Mouse (Mus musculus): Measurements from ENCODE around the gene Nes.

Gene Nes

DNA sequence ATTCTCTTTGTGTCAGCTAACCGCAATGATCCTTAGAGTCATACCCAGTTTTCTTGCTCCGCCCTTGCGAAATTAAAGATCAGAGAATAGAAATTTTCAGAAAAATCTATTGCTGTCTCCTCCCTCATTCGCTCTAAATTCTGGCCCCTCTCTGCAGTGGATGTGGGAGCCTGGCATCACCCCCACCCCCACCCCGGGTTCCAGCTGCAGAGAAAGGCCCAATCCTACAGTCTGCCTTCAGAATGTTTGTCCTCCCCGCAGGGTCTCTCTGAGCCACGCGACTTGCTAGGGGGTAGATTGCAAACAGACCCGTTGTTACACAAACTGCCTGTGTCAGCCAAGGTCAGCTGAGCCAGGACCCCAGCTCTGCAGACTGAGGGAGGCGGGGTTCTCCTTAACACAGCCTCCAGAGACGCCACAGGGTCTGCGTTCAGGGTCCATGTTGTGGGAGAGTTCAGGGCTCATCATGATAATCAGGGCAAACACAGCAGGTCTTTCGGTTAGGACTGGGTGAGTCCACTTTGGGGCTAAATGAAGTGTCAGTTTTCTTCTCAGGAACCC, 20.8 kb upstream of the Nes start:
- DNase-seq (ENCODE audit: low spot score in 2 of 2) = no peak

DNA sequence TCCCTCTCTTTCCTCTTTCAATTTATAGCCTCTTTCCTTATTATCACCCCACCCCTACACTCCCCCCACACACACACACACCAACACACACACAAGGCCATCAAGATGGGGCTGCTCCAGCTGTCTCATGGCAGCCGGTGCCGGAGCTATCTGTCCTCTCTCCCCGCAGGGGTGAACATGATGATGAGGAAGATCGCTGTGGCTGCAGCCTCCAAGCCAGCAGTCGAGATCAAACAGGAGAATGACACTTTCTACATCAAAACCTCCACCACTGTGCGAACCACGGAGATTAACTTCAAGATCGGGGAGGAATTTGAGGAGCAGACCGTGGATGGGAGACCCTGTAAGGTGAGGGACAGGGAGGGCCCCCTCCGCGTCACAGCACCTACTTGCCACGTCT, 18.9 kb upstream of the Nes start:
- no peak for DNase-seq (ENCODE audit: low spot score in 2 of 2)

DNA sequence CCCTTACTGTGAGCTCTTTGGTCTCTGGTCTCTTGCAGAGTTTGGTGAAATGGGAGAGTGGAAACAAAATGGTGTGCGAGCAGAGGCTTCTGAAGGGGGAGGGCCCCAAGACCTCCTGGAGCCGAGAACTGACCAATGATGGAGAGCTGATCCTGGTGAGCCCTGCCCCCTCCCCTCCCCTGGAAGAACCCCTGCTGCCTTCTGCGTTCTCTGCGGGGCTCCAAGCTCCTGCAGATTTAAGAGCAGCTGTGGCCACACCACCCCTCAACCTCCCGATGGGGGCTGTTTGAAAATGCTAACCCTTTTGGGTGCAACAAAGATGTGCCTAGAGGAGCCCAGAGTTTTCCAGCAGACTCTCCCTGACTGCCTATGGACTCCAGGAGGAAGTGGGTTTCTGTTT, 18.4 kb upstream of the Nes start:
- DNase-seq (ENCODE audit: low spot score in 2 of 2) = no peak

DNA sequence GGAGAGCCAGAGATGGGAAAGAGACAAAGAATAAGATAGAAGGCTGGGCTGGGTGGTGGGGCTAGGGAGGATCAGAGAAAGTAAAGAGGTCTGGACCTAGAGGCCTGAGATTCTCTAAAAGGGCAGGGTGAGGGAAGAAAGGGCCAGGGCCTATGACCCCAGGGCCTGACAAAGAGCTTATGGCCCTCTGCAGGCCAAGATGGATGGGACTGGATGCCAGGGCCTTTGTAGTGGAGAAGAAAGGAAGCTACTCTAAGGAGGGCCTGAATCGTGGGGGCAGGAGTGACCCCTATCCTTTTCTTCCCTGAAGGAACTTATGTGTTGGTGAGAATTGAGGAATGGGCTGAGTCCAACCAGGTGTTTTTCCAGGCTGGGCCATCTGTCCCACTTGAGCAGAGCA, 12.8 kb upstream of the Nes start:
- DNase-seq (ENCODE audit: low spot score in 2 of 2) = no peak

DNA sequence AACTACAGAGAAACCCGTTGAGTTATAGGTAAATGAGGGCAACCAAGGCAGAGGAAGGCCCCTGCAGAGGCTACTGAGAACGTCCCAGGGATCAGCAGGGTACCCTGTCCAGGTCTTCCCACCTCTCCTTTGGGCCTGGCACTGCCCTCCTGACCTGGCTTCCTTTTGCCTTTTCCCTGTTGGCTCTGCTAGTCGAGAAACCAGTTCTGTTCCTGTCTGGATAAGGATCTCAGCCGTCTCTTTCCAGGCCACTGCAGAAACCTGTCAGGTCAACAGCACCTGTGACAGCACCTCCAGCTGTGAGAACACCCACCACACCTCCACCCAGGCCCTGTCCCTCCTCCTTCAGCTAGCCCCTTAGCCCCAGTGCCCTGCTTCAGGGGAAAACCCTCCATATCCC, 12.4 kb upstream of the Nes start:
- no peak for DNase-seq (ENCODE audit: low spot score in 2 of 2)

DNA sequence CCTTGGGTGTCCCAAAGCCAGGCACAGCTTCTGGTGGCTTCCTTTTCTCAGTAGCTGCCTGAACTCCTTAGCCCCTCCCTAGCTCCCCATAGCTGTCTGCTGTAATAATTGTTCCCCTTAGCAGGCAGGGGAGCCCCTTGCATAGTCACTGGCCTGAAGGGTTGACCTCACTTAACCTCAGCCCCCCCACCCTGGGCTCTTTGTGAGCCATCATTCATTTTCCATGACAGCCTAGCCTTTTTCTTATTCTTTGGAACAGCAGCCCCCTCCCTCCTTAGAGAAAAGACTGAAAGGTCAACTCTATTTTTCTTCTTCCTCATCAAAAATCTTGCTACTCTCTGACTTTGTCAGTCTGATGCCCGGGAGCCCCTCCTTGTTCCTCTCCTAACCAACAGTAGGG, 11.9 kb upstream of the Nes start:
- no peak for DNase-seq (ENCODE audit: low spot score in 2 of 2)

DNA sequence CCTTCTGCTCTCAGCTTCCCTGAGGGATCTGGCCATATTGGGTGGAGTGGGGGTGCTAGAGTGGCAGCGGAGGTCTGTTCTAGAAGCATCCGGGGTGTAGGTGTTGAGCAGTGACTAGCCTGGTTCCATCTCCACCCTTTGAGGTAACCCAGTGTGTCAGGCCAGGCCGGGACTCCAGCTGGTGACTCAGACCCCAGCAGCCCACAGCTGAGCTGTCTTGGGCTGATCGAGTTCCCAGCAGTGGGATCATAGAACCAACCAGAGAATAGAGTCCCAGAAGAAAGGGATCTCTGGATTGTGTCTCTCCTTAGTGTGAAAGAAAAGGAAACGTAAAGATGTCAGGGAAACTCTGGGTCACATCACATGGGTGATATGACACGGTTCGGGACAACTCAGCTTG, 11.5 kb upstream of the Nes start:
- DNase-seq (ENCODE audit: low spot score in 2 of 2) = no peak

DNA sequence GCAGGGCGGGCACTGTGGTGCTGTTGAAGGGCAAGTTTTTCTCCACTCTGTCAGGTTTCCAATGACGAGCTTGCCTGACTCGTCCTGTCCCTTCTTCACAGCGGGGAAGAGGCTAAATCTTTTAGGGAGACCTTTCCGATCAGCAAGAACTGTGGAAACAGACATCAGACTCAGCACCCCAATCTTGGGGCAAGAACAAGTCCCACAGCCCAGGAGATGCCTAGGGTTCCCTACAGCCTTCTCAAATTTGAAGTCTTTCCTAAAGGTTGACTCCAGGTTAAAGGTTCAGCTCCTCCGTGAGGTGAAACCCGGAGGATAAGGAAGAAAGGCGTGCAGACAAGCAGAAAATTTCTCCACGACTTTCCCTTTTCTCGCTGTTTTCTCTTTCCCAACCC, 10.7 kb upstream of the Nes start:
- DNase-seq (ENCODE audit: low spot score in 2 of 2) = no peak

DNA sequence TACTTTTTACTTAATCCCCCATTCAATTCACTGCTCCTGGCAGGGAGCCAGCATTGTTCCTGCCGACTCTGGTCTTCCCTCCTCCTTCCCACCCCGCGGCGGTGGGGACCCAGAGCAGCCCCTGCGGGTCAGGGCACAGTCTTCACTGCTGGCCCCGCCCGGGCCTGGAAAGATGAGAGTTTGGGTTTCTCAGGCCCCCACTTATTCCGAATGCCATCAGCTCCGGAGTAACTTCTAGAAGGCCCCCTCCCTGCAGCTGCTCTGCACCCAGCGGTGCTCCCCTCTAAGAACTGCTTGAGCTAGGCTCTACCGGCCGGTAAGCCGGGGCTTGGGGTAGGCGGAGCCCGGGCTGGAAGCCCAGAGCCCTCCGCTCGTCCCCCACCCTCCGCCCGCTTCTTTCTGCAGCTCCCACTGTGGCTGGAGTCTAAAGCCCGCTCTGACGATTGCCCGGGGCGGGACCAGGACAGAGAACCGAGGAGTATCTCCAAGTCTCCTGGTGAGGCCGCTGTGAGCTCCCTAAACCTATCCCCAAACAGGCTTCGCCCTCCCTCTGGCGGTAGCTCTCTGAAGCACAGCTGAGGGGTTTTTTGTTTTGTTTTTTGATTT, 10.2 kb upstream of the Nes start:
- DNase-seq (ENCODE audit: low spot score in 2 of 2) = peak; percentile 63 to 86

DNA sequence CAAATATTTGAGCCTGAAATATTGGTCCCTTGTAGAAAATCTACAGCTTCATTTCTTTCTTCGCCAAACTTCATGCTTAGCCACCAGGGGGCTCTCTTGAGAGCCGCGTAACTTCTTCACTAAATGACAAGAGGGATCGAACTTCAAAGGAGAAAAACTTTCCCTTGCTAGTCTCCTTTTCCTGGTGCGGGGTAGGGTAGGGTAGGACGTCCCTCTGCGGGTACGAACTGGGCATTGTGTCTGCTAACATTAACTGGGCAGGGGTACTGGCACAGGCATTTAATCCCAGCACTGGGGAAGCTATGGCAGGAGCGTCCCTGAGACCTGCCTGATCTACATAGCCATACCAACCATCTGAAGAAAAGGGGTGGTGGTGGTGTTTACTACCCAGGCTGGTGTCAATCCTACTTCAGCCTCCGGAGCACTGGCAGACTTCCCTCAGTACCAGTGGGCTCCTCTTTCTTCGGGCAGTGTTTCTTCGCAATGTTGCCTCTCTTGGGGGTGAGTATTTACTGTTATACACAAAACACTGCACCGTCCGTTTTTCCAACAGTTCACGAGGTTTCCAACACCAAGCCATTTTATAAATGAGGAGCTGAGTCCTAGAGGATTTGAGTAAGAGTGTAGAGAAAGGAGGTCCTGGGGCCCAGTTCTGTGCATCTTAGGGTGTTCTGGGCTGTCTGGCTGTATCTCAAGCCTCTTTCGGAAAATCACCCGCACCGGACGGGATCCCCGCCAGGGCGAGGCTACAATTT, 517 bp upstream of the Nes start:
- peak in 1 of 2 experiments; percentile 50 for DNase-seq (ENCODE audit: low spot score in 2 of 2)

DNA sequence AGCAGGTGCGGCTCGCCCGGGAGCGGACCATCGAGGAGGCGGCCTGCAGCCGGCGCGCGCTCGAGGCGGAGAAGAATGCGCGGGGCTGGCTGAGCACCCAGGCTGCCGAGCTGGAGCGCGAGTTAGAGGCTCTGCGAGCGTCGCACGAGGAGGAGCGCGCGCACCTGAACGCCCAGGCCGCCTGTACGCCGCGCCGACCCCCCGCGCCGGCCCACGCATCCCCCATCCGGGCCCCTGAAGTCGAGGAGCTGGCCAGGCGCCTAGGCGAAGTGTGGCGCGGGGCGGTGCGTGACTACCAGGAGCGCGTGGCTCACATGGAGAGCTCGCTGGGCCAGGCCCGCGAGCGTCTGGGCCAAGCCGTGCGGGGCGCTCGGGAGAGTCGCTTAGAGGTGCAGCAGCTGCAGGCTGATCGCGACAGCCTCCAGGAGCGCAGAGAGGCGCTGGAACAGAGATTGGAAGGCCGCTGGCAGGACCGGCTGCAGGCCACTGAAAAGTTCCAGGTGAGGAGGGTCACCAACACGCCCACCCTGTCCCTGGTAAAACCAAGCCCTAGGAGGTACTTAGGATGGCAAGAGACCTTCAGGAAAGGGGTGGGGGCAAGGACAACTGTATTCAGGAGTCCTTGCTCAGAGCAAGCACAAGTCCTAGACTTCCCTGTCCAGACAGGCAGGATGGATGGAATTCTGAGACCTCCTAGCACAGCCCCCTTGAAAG, 768 bp downstream of the Nes start:
- no peak for DNase-seq (ENCODE audit: low spot score in 2 of 2)

DNA sequence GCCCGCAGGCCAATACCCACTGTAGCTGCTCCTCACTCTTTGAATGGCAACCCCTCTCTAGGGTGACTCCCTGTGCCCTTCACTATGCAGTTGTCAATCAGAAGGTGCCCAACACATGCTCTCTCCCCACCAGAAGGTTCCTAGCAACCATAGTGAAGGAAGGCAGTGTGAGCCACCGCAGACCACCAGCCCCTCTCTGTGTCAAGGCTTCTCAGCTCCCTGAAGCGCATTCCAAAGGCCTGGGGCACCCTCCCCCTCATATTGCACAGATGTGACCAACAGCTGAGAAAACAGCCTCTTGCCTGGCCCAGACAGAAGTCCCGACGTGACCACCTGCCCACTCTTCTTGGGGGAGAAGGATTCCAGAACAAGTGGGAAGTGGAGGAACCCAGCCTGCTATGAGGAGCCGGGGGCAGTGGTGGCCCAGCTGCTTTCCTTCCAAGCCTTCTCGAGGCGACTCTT, 1.4 kb downstream of the Nes start:
- no peak for DNase-seq (ENCODE audit: low spot score in 2 of 2)

DNA sequence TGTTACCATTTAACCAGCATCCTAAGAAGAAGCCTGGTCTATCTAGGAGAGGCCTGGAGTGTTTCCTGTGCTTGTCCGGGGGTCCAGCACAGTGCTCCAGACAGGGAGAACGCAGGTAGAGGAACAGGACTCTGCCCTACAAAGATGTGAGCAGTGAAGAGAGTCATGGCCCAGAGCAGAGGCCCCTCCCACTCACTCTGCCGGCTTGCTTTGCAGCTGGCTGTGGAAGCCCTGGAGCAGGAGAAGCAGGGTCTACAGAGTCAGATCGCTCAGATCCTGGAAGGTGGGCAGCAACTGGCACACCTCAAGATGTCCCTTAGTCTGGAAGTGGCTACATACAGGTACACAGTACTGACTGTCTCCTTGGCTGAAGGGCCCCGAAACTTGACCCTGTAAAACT, 1.9 kb downstream of the Nes start:
- no peak for DNase-seq (ENCODE audit: low spot score in 2 of 2)

DNA sequence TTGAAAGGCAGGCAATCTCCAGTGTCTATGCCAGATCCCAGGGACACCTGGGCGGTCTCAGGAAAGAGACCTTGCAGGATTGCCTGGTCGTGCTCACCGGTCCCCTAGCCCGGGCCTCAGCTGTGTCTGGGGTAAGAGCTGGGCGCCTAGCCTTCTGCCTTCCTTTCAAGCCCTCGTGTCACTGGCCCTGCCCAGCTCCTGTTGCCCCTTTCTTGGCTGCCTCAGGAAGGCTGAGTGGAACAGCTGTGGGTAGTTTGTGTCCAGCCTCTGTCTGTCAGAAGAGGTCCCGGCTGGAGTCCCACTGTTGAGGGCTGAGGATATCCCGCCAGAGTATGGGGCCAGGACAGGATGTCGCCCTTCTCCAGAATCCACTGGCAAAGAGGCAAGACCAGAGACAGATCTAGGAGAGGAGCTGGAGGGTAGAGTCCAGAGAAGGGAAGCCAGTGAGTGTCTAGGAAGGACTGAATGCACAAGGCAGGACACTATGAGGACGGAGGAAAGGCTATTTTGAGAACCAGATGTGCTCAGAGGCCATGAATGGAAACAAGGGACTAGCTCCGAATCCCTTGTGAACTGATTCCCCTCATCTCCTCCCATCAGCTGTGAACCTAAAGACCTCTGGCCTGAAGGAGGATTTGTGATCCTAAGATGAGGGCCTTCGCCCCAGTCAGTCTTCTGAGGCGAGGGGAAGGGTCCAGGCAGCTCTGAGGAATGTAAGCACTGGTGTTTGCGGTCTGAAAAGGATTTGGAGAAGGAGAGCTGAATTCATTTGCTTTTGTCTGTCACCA, 2.9 kb downstream of the Nes start:
- DNase-seq (ENCODE audit: low spot score in 2 of 2) = no peak

DNA sequence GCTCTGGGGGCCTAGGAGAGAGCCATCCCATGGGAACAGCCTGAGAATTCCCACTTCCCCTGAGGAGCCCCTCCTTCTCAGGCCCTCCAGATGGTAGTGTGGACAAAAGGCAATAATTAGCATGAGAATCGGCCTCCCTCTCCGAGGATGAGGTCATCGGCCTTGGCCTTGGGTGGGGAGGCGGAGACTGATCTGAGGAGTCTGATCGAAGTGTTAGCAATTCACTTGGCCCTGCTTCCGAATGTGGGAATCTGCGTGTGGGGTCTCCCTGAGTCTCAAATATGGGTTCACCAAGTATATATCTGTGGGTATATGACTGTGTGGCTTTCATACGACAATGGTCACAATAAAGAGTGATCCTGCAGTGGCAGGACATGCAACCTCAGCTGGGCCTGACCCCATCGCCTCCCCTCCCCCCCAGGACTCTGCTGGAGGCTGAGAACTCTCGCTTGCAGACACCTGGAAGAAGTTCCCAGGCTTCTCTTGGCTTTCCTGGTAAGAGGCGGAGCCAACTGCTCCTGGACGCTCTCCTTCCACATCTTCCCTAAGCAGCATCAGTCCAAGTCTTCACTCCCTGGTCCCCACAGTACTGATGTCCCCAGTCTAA, 3.6 kb downstream of the Nes start:
- DNase-seq (ENCODE audit: low spot score in 2 of 2) = no peak

DNA sequence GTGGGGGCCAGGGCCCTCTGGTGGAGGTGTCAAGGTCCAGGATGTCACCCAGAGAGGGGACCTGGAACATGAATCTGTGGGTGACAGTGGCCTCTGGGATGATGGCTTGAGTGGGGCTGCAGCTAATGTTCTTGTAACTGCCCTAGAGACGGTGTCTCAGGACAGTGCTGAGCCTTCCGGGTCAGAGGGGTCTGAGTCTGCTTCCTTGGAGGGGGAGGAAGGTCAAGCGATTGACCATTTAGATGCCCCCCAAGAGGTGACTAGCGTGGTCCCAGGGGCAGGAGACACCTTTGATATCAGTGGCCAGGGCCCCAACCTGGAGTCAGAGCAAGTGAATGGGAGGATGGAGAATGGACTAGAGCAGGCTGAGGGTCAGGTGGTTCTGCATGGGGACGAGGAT, 8.6 kb downstream of the Nes start:
- no peak for DNase-seq (ENCODE audit: low spot score in 2 of 2)

DNA sequence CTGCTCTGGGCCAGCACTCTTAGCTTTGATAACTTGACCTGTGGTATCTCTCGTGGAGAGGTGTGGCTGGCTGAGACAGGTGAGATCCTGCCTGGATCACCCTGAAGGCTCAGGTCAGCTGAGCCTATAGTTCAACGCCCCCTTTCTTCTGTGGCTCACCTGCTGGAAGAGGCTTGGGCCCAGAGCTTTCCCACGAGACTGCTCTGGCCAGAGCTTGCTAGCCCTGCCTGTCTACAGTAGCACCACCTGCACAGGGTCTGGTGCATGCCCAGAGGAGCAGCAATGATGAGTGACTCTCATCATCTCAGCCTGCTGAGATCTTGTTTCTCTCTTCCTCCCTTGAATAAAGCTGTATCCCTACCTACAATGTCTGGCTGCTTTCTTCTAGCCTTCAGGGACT, 9.2 kb downstream of the Nes start:
- no peak for DNase-seq (ENCODE audit: low spot score in 2 of 2)

DNA sequence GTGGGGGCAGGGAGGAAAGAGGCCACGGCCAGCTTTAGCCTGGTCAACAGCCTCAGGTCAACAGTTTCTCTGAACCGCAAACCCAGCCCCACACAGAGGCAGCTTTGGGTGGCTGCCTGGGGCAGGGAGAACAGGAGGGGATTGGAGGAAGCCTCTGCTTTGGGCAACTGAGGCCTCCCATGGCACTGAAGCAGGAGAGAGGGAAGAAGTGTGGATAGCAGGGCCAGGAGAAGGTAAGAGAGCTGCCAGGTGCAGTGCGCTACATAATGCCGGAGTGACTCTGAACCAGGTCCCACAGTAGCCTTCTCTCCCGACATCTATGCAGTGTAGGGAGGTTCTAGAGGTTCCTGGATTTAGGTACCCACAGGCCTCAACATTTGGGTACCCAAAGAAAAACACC, 9.8 kb downstream of the Nes start:
- no peak for DNase-seq (ENCODE audit: low spot score in 2 of 2)

DNA sequence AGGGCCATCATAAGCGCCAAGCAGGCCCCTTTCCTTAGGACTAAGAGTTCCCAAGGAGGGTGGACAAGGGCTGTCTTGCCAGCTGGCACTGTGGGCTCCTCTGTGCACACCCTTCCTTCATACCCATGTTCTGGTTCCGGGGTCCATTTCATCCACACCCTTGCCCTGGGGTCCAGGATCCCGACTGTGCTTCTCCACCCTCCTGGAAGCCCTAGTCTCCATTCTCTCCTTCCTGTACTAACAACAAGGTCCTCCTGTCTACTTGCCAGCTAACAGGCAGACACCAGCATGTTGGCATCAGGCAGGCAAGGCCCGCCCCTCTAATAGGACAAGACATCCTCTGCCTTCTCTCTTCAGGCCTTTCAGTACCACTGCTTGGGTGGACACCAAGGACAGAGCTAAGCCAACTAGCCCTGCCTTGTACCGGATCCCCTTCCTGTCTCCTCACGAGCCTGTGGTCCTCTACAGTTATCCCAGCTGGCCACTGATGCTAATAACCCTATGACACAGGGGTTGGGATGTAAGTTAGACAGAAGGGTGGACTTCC, 10.4 kb downstream of the Nes start:
- DNase-seq (ENCODE audit: low spot score in 2 of 2) = no peak

DNA sequence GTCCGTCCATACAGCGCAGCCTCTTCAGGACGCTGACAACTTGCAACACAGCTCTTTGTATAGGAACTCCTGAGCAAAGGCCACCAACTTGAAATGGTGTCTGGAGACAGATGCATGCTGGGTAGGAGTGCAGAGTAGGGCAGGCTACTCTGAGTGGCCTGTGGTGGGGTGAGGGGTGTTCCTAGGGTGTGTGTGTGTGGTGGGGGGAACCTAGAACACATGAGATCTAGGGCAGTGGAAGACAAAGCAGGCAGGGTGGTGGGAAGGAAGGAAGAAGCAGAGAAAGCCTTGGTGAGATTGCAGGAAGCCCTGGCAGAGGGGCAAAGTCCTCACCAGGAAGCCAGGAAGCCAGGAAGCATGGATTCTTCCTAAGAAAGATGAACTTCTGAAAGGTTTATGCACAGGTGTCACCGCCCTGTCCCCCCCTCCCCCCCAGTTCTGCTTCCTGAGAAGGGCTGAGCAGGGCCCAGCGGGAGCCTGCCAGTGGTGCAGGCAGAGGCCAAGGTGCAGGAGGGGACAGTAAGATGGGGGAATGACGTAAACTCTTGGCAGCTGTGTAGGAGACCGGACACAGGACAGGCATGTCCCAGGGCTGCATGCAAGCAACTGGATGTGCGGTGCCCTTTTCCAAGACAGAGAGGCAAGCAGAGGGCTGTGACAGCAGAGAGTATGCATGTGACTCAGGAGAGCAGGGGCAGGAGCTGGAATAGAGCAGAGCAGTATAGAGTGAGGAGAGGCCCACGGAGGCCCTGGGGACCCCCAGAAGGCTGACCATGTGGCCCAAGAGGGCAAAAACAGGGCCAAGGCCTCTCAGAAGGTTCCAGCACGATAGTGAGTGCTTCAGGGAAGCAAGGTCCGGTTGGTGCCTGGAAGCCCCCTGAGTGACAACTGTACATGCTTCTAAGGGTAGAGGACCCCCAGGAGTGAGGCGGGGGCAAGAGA, 11.3 kb downstream of the Nes start:
- no peak for DNase-seq (ENCODE audit: low spot score in 2 of 2)
